Mouse (Mus musculus): ENCODE results near the gene Vmn1r41.

Gene Vmn1r41

GRCm38 (mm10) chr6:89740466-89740865 is at the start of gene Vmn1r41:
Gene Vmn1r41 (plus strand): TSS chr6:89740766.
- no peak for DNase-seq (ENCODE audit: low spot score)

- DNase-seq (ENCODE audit: low spot score), result no peak
These were observed 33.9 kb upstream of the Vmn1r41 start for GRCm38 (mm10) chr6:89706624-89707023.

- no peak for DNase-seq (ENCODE audit: low spot score)
These were observed 33.3 kb upstream of the Vmn1r41 start, which contains the start of gene Vmn1r40 for GRCm38 (mm10) chr6:89707240-89707639. Gene Vmn1r40 (plus strand): TSS chr6:89707540.

- DNase-seq (ENCODE audit: low spot score), result no peak
These were observed 22.5 kb upstream of the Vmn1r41 start for GRCm38 (mm10) chr6:89718051-89718450.

GRCm38 (mm10) chr6:89742811-89743210 is 2.2 kb downstream of the Vmn1r41 start:
- DNase-seq (ENCODE audit: low spot score), result no peak

- no peak for DNase-seq (ENCODE audit: low spot score)
These were observed 49.7 kb downstream of the Vmn1r41 start for GRCm38 (mm10) chr6:89790231-89790630.
